Mouse (Mus musculus) adrenal gland, postnatal 10 days (tissue): ENCODE measurements around the gene Akt2. TPM values are rescaled to one million over a fixed set of nuclear protein-coding genes. Genes with fewer than 3 reads are reported as not detected.

Experiments used
- DNase-seq: peaks from one replicate; pipeline ENCODE4 v3.0.0; 2021; ENCODE audit warnings: mixed read lengths
- total RNA-seq, 2 experiments: library from RNA; stranded (reverse); gene quantifications; 2 replicates each; pipeline ENCODE4 v1.2.3; 2021

Akt2 gene
- total RNA-seq, 2 experiments from 2014 or later, result 237 to 317 TPM

DNA sequence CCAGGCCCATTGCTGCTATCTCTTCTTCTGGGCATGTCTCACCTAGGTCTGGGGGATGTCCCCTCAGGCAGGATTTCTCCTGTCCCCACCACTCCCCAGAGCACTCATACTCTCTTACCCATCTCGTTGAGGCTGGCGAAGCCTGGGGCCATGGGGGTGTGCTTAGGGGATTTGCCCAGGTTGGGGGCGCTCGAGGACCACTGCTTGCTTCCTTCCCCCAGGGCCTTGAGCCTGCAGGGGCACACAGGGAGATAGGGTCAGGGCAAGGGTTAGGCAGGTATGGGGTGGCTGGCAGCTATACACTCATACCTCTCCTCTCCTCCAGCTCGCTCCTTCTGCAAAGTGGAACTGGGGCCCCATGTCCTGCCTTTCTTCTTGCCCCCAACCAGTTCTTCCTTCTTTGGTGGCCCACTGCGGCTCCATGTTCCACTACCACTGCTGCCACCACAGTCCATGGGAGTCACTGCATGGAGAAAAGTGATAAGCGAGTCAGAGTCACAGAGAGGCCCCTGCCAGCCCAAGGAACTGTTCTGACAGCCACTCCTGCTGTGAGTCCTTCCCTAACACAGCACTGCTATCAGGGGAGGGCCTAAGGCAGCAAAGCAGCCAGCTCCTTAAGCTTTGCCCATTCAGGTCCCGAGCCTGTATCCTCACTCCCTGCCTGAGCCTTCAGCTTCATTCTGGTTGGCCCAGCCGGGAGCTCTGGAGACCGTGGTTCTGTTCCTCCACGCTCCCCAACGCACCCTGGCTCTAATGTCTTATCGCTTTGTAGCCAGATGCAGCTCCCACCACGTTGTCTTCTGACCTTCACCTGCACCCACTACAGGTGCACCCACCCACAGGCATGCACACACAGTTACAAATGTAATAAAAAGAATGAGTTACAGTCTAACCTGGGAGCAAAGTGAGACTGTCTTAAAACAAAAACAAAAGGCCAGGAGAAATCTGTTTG, 67.6 kb downstream of the Akt2 start:
- no peak for DNase-seq

DNA sequence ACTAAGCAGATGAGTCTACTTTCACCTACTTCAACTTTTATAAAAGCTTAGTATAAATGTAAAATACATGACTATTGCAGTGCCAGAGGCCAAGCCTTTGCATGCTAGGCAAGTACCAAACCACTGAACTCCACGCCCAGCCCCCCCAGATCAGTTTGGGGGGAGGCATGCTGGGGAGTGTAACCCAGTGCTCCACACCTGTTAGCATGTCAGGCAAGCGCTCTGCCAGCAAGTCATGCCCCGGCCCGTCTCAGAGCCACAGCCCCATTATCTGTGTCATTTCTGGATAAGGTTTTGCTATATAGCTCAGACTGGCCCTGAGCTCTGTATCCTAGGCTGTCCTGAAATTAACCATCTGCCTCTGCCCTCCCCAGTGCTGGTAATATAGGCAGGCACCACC, 70.7 kb downstream of the Akt2 start:
- DNase-seq, result no peak

DNA sequence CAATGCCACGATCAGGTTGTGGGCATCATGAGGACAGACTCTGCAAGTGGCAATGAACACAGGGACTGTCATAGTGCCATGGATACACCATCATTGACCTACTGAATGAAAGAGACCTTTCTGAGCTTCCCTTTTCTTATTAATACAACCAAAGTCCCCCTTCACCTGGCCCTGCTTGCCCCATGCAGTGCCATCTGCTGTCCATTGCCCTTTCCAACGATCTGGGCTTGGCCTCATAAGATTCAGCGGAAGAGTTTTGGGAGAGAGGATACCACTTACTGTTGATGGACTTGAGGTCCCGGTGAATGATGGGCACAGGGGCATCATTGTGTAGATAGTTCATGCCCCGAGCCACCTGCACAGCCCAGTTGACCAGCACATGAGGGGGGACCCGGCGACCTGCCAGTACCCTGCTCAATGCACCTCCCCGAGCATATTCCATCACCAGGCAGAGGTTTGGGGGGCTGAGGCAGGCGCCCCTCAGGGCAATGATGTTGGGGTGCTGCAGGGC, 81.8 kb downstream of the Akt2 start:
- no peak for DNase-seq

DNA sequence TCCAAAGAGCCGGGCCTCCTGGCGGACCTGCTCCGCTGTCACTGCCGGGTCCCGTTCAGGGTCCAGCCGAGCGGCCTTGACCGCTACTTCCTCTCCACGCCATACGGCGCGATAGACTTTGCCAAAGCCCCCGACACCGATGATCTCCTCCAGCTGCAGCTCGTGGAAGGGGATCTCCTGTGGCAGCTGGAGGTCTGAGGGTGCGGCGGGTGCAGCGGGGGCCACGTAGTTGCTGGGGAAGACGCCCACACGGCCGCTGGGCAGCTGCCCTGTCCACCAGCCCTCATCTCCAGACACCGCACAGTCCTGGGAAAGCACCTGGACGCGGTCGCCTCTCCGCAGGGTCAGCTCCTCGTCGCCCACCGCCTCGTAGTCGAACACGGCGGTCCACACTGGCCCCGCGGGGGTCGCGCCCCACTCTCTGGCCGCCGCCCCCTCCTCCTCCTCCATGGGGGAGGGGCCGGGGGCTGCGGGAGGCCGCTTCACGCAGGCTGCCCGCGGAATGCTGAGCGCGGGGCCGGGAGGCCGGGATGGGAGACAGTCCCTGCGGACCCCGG, 82.3 kb downstream of the Akt2 start:
- peak; percentile 29 for DNase-seq

DNA sequence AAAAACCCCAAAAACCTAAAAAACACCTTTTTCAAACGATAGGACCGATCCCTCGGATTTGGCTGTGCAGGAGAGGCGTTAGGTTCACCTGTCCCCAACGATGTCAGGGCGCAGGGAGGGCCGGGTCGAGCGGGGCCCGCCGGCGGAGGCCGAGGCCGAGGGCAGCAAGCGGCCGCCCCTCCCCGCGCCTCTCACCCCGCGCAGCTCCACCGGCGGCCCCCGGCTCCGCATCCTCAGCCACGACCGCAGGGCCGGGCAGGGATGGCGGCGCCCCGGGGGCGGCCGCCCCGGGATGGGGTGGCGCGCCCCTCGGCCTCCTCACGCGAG, 82.8 kb downstream of the Akt2 start:
- DNase-seq, result no peak

DNA sequence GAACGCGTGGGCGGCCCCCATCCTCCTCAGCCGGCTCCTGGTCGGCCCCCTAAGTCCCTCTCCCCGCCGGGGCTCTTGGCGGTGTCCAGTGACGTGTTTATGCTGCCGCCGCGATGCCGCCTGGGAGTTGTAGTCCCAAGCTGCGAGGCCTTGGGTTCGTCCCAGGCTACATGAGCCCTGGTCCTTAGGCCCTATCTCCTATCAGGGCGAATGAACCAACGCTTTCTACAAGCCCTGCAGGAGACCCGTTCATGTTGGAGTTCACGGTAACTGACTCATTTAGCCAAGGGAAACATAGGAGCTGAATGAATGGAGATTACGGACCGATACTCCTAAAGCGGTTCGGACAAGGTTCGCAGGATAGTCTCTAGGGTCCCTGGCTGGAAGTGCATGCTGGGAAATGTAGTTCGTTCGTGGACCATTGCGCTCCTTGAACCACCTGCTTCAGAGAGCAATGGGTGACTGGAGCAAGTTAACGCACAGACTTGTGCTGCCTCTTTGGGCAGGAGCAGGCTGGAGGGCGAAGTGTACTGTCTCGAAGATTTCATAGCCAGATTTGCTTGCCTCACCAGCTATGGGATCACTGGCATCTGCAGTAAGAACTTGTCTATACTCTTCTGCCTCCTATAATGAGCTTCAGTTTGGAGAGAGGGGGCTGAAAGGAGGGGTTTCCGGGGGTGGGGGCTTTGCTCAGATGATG, 83.3 kb downstream of the Akt2 start, which contains the start of gene Map3k10:
Map3k10 (minus strand) TSS at position 77 of the 700 bp plus-strand sequence.
- peak; percentile 94 for DNase-seq

DNA sequence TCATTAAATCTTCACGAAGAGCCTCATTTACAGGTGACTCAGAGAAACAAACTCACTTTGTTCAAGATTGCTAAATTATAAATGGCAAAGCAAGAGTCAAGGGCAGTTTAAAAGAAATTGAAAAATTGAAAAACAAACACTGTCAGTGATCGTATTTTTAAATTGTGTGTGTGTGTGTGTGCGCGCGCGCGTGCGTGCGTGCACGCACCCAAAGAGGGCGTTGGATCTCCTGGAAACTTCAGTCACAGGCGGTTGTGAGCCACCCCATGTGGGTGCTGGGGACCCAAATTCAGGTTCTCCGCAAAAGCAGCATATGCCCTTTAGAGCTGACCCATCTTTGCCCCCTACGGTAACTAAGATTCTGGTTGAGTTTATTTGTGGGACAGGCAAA, 83.9 kb downstream of the Akt2 start:
- DNase-seq, result no peak

DNA sequence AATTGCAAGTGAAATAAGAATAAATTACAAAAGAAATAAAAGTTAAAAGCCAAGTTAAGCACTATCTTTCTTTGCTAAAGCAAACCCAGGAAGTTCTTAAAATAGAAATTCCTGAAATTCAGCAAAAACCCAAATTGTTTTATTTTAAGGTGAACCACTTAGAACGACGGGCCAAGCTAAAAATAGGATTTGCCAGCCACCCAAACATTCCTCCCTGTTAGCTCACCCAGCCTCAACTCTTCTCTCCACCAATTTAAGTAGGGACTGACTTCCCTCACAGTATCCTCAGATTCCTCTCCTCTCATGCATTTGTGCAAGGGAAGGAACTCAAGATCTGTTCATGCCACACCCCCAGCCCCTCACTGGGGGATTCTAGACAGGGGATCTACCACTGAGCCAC, 91.9 kb downstream of the Akt2 start:
- no peak for DNase-seq

DNA sequence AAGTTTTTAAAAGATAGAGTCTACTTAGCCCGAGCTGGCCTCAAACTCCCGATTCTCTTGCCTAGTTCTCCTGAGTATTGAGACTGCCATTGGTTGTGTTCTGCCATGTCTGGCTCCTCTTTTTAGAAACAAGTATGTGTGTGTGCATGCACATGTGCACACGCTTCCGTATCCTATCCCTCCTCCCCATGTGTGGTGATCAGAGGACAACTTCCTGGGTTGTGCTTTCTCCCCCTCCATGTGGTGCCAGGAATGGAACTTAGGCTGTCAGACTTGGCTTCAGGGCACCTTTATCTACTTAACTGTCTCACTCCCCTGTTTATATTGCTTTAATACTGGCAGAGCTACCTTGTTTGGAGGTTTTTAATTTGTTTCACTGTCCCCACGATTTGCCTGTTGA, 93.9 kb downstream of the Akt2 start:
- no peak for DNase-seq

DNA sequence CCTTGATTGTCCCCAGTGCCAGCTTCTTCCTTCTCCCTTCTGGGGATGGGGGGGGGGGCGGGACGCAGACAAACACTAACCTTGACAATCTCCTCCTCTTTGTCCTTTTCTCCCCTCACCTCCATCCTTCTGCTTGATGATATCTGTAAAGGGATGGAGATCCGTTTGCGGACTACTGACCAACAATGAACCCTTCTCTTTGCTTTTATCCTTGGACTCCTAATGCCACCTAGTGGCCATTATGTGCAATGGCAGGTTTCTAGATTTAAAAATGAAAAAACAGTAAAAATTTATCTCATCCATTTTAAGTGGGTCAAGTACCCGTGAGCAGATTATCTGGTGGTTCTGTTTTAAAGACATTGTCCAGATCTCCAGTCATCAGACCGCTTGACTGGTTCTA, 94.3 kb downstream of the Akt2 start:
- no peak for DNase-seq

DNA sequence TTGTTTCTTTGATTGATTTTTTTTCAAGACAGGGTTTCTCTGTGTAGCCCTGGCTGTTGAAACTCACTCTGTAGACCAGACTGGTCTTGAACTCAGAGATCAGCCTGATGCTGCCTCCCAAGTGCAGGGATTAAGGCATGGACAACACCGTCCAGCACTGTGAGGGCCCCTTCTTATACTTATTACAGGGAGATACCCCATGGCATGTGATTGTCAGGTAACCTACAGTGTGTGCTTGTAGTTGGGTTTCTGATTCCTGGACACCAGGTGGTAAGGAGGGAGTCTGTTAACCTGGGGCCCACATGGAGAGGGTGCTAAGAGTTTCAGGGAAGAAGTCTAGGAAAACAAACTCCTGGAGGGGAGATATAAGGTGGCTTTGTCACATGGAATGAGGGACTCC, 95.7 kb downstream of the Akt2 start:
- DNase-seq, result no peak

DNA sequence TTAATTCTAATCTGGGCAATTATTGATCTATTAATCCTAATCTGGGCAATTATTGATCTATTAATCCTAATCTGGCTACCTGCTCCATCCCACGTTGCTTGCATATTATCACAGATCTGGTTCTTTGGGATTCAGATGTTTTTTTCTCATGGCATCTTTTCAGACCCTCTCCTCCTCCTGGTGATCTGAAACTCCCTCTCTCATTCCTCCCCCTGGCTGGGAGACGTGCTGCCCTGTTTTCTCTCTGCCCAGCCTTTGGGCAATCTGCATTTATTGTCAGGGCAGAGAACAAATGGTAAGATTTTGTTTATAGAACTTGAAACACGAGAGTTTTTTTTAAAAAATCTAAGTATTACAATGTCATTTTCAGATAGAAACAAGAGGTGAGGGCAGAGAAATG, 96.5 kb downstream of the Akt2 start:
- no peak for DNase-seq

DNA sequence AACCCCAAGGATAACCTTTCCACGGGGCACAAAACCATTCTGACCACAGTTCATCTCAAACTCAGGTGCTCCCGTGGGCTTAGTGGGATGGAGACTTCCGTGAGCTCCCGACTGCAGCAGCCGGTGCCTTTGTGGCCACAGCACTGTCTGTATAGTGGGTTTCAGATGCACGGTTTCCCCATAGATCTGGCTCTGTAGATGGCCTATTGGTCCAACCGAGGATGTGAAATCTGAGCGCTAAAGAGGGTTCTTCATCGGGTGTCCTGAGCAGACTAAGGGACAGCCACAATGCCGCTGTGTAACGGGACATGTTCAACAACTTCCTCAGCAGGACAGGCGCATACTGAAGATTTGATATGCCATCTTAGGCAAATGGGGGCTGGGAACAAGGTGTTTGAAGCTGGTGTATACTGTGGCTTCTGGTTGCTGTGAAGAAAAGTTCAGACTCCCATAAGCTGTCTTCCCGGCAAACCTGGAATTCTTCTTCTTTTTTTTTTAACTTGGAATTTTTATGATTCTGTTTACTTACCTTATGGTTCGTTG, 97.0 kb downstream of the Akt2 start:
- DNase-seq, result no peak

DNA sequence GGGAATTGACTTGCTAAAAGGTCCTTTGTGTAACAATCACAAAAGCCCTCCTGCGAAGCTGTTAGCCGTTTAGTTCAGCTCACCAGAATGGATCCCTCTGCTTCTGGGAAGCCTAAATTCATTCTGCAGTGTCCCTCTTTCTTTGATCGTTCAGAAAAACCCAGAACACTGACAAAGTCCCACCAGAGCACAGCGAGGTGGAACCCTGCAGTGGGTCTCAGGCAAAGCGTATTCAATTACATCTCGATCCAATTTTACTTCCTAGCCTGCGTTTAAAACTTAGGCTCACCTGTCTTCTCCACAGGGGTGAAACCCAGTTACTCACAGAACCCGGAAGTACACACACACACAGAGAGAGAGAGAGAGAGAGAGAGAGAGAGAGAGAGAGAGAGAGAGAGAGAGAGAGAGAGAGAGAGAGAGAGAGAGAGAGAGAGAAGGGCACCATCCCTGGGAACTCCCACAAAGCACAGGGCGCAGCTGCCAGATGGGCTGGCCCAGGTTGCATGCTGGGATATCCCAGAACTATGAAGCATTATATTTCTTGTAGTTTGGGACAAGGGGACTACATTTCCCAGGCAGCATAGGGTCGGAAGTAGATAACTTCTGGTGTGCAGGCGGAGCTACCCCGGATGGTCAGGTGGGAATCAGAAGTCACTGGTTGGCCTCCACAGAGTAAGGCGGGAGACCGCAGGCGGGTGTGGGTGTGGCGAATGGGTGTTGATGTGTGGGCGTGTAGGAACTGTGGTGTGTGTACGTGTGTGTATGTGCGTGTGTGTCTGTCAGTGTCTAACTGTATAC, 97.7 kb downstream of the Akt2 start, which contains the start of gene Zfp607b:
Zfp607b (plus strand) TSS at position 526 of the 798 bp plus-strand sequence.
- DNase-seq, result peak; percentile 90

Other genes starting within 250 kb of the Akt2 start
- 10 to 100 TPM; 19.6 to 22.9 TPM for gene Shkbp1, start 235.5 kb upstream of the Akt2 start, total RNA-seq
- gene Gm20479, start 234.1 kb upstream of the Akt2 start, total RNA-seq, result 1 to 10 TPM in 1 of 2 experiments, not detected in 1; 2.5 TPM
- under 1 TPM; 0.70 to 0.81 TPM for gene Sptbn4, start 143.9 kb upstream of the Akt2 start, total RNA-seq
- 10 to 100 TPM; 83.4 TPM for gene Blvrb, start 143.6 kb upstream of the Akt2 start, total RNA-seq
- 10 to 100 TPM; 13.5 to 15.6 TPM for gene Sertad3, start 117.8 kb upstream of the Akt2 start, total RNA-seq
- 10 to 100 TPM; 19.0 to 27.9 TPM for gene Sertad1, start 104.6 kb upstream of the Akt2 start, total RNA-seq
- gene Prx, start 92.2 kb upstream of the Akt2 start, total RNA-seq, result 1 to 10 TPM; 3.3 to 5.1 TPM
- gene Hipk4, start 68.3 kb upstream of the Akt2 start, total RNA-seq, result under 1 TPM; 0.24 to 0.67 TPM
- 10 to 100 TPM; 84.0 to 86.6 TPM for gene Pld3, start 38.3 kb upstream of the Akt2 start, total RNA-seq
- 10 to 100 TPM; 14.7 to 25.1 TPM for gene 2310022A10Rik, start 38.3 kb upstream of the Akt2 start, total RNA-seq
- under 1 TPM; 0.51 to 0.88 TPM for gene Ttc9b, start 62.4 kb downstream of the Akt2 start, total RNA-seq
- gene Map3k10, start 83.0 kb downstream of the Akt2 start, total RNA-seq, result 10 to 100 TPM; 25.9 to 26.6 TPM
- gene Zfp607b, start 97.8 kb downstream of the Akt2 start, total RNA-seq, result 1 to 10 TPM; 1.3 to 1.8 TPM
- 10 to 100 TPM in 1 of 2 experiments, 1 to 10 TPM in 1; 9.9 to 16.0 TPM for gene Zfp60, start 139.8 kb downstream of the Akt2 start, total RNA-seq
- 1 to 10 TPM; 6.5 to 8.9 TPM for gene Zfp626, start 215.6 kb downstream of the Akt2 start, total RNA-seq
- gene Zfp59, start 247.1 kb downstream of the Akt2 start, total RNA-seq, result 1 to 10 TPM; 2.5 to 4.3 TPM